Mouse (Mus musculus) adrenal gland, postnatal 4 days (tissue): ENCODE data around the gene Cyp2w1. TPM values are rescaled to one million over a fixed set of nuclear protein-coding genes. Genes with fewer than 3 reads are reported as not detected.

Experiments
- DNase-seq, 2 experiments: peaks; one replicate each; pipeline ENCODE4 v3.0.0; 2021 to 2022; ENCODE audit warnings: low spot score in 2 of 2, mixed read lengths in 2 of 2
- total RNA-seq, 2 experiments: library from RNA; stranded (reverse); gene quantifications; 2 replicates each; pipeline ENCODE4 v1.2.3; 2021

The Cyp2w1 gene
- total RNA-seq, 2 experiments from 2014 or later = not detected

- DNase-seq = peak; percentile 60 to 78
Measured at GRCm38 (mm10) chr5:139364260-139364910, 12.0 kb downstream of the Cyp2w1 start.

GRCm38 (mm10) chr5:139364911-139365571 is 12.6 kb downstream of the Cyp2w1 start:
- no peak for DNase-seq

GRCm38 (mm10) chr5:139365827-139366226 is 13.4 kb downstream of the Cyp2w1 start:
- no peak for DNase-seq

GRCm38 (mm10) chr5:139366484-139366883 is 14.1 kb downstream of the Cyp2w1 start:
- no peak for DNase-seq

- no peak for DNase-seq
Measured at GRCm38 (mm10) chr5:139367884-139368458, 15.6 kb downstream of the Cyp2w1 start.

GRCm38 (mm10) chr5:139368638-139369320 is 16.4 kb downstream of the Cyp2w1 start:
- no peak for DNase-seq

- no peak for DNase-seq
Measured at GRCm38 (mm10) chr5:139370336-139370735, 17.9 kb downstream of the Cyp2w1 start.

GRCm38 (mm10) chr5:139371118-139371517 is 18.7 kb downstream of the Cyp2w1 start:
- DNase-seq = no peak

GRCm38 (mm10) chr5:139371631-139372401 is 19.4 kb downstream of the Cyp2w1 start:
- DNase-seq = peak; percentile 76 to 82

GRCm38 (mm10) chr5:139373126-139373525 is 20.7 kb downstream of the Cyp2w1 start:
- DNase-seq = no peak

- no peak for DNase-seq
Measured at GRCm38 (mm10) chr5:139373889-139374444, 21.6 kb downstream of the Cyp2w1 start.

GRCm38 (mm10) chr5:139374841-139375240 is 22.4 kb downstream of the Cyp2w1 start:
- DNase-seq = no peak

- peak; percentile 31 to 44 for DNase-seq
Measured at GRCm38 (mm10) chr5:139377468-139378270, 25.3 kb downstream of the Cyp2w1 start, which contains the start of gene Gpr146. TSS of gene Gpr146 (plus strand) at chr5:139377697.

- DNase-seq = no peak
Measured at GRCm38 (mm10) chr5:139378271-139378556, 25.8 kb downstream of the Cyp2w1 start.

- peak in 1 of 2 experiments; percentile 67 for DNase-seq
Measured at GRCm38 (mm10) chr5:139378986-139379629, 26.7 kb downstream of the Cyp2w1 start.

- DNase-seq = no peak
Measured at GRCm38 (mm10) chr5:139379771-139380384, 27.5 kb downstream of the Cyp2w1 start.

- peak; percentile 86 to 88 for DNase-seq
Measured at GRCm38 (mm10) chr5:139380385-139381248, 28.2 kb downstream of the Cyp2w1 start.
